Mouse (Mus musculus): ENCODE measurements around the gene Tnni1. TPM values are rescaled to one million over a fixed set of nuclear protein-coding genes. Genes with fewer than 3 reads are reported as not detected.
A peak's percentile ranks its signal among the peaks of the same experiment; 100 is the strongest.

The Tnni1 gene
- polyA plus RNA-seq, 1 experiment, result 3,569 TPM

DNA sequence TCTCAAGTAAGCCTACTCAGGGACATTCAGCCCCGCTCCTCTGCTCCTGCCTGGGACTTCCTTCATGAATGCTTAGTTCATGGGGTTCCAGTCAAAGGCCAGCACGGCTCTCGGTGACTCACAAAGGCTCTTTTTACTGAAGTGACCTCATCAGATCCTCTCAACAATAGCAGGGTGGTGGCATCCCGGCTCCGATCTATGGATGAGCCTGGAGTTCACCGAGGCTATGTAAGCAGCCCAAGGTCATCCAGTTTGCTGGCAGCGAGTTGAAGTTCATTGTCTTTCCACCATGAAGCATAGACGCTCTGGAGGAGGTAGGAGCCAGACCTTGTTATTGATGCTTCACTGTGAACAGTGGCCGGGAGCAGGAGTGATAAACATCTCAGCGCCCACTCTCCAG is 3.6 kb downstream of the Tnni1 start:
- no peak for TF ChIP-seq TCF12 (IDR thresholded peaks at IDR 0.05; ENCODE audit: insufficient read depth, poor library complexity, severe bottlenecking)
- no peak for TF ChIP-seq POLR2AphosphoS2 (IDR thresholded peaks at IDR 0.05; ENCODE audit: insufficient read length, low read depth)
- no peak for TF ChIP-seq E2F4 (IDR thresholded peaks at IDR 0.05; ENCODE audit: insufficient read depth)
- TF ChIP-seq CEBPB (IDR thresholded peaks at IDR 0.05; ENCODE audit: insufficient read depth, poor library complexity, severe bottlenecking), result no peak
- TF ChIP-seq SRF (IDR thresholded peaks at IDR 0.05; ENCODE audit: control insufficient read depth, insufficient read length, low read depth), result no peak
- TF ChIP-seq MAX (IDR thresholded peaks at IDR 0.05; ENCODE audit: low read depth), result no peak
- no peak for TF ChIP-seq MYOG (IDR thresholded peaks at IDR 0.05; ENCODE audit: control insufficient read depth in 1 of 3, insufficient read depth in 1 of 3, insufficient read length in 2 of 3, low read depth in 2 of 3)
- TF ChIP-seq USF1 (IDR thresholded peaks at IDR 0.05; ENCODE audit: low read depth), result no peak
- TF ChIP-seq TCF3 (IDR thresholded peaks at IDR 0.05; ENCODE audit: insufficient read length, low read depth), result no peak
- no peak for TF ChIP-seq POLR2A (IDR thresholded peaks at IDR 0.05; ENCODE audit: insufficient read length, low read depth)
- no peak for TF ChIP-seq MYOD1 (IDR thresholded peaks at IDR 0.05; ENCODE audit: control insufficient read depth in 1 of 3, insufficient read length in 2 of 3, low read depth in 2 of 3)
- TF ChIP-seq REST (IDR thresholded peaks at IDR 0.05; ENCODE audit: insufficient read depth, insufficient read length), result no peak
- Histone ChIP-seq H3K4me3 (no peak overlapping the region), H3K27me3 (ENCODE audit: control insufficient read depth, insufficient read depth, insufficient read length) (no peaks in the 10 kb centered on the region), H3K79me2 (ENCODE audit: control insufficient read depth, insufficient read depth) (no peaks in the 10 kb centered on the region), H3K36me3 (ENCODE audit: control insufficient read depth, insufficient read depth) (no peaks in the 10 kb centered on the region), H3K4me2 (ENCODE audit: low read depth) (peak overlapping the region; percentile 77), H3ac (ENCODE audit: control insufficient read depth, insufficient read length) (no peak overlapping the region)

DNA sequence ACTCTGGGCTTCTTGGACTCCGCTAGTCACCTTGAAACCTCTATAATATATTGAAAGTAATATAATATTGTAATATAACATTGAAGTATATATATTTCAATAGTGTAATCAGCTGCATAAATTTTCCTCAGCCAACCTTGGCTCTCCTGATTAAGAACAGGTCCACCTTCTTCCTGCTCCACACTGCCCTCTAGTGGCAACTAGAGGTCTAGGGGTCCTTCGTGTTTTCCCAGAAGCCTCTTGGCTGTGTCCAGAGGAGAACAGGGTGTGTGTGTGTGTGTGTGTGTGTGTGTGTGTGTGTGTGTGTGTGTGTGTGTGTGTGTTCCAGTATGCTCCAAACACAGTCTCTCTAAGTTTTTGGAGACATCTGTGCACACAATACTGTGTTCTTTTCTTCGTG is 8.6 kb downstream of the Tnni1 start:
- Histone ChIP-seq H3K4me2 (ENCODE audit: low read depth) (peak overlapping the region; percentile 48), H3K36me3 (ENCODE audit: control insufficient read depth, insufficient read depth) (no peaks in the 10 kb centered on the region), H3ac (ENCODE audit: control insufficient read depth, insufficient read length) (no peak overlapping the region), H3K4me3 (no peak overlapping the region), H3K27me3 (ENCODE audit: control insufficient read depth, insufficient read depth, insufficient read length) (no peaks in the 10 kb centered on the region), H3K79me2 (ENCODE audit: control insufficient read depth, insufficient read depth) (no peaks in the 10 kb centered on the region)
- TF ChIP-seq REST (IDR thresholded peaks at IDR 0.05; ENCODE audit: insufficient read depth, insufficient read length) (no peak), USF1 (IDR thresholded peaks at IDR 0.05; ENCODE audit: low read depth) (no peak), SRF (IDR thresholded peaks at IDR 0.05; ENCODE audit: control insufficient read depth, insufficient read length, low read depth) (no peak), POLR2A (IDR thresholded peaks at IDR 0.05; ENCODE audit: insufficient read length, low read depth) (no peak), MAX (IDR thresholded peaks at IDR 0.05; ENCODE audit: low read depth) (no peak), E2F4 (IDR thresholded peaks at IDR 0.05; ENCODE audit: insufficient read depth) (no peak), TCF3 (IDR thresholded peaks at IDR 0.05; ENCODE audit: insufficient read length, low read depth) (no peak), MYOG (IDR thresholded peaks at IDR 0.05; ENCODE audit: control insufficient read depth in 1 of 3, insufficient read depth in 1 of 3, insufficient read length in 2 of 3, low read depth in 2 of 3) (no peak), TCF12 (IDR thresholded peaks at IDR 0.05; ENCODE audit: insufficient read depth, poor library complexity, severe bottlenecking) (no peak), MYOD1 (IDR thresholded peaks at IDR 0.05; ENCODE audit: control insufficient read depth in 1 of 3, insufficient read length in 2 of 3, low read depth in 2 of 3) (no peak), POLR2AphosphoS2 (IDR thresholded peaks at IDR 0.05; ENCODE audit: insufficient read length, low read depth) (no peak), CEBPB (IDR thresholded peaks at IDR 0.05; ENCODE audit: insufficient read depth, poor library complexity, severe bottlenecking) (no peak)

DNA sequence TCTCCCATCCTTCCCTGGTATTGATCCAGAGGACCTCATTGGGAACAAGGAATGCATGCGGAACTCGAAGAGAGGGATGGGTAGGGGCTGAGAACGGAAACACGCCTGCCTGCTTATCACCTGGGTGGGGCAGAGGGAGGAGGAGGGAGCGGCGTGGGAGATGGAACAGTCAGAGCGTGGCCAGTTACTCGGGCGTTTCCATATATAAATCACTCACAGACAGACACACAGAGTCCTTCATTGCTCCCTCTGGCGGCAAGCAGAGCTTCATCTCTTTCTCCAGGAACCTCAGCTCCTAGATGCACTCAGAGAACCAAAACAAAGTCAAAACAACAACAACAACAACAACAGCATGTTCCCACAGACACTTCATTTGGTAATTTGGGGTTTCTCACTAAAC is 9.5 kb downstream of the Tnni1 start:
- no peak for TF ChIP-seq MAX (IDR thresholded peaks at IDR 0.05; ENCODE audit: low read depth)
- no peak for TF ChIP-seq TCF12 (IDR thresholded peaks at IDR 0.05; ENCODE audit: insufficient read depth, poor library complexity, severe bottlenecking)
- TF ChIP-seq TCF3 (IDR thresholded peaks at IDR 0.05; ENCODE audit: insufficient read length, low read depth), result no peak
- no peak for TF ChIP-seq POLR2A (IDR thresholded peaks at IDR 0.05; ENCODE audit: insufficient read length, low read depth)
- no peak for TF ChIP-seq MYOG (IDR thresholded peaks at IDR 0.05; ENCODE audit: control insufficient read depth in 1 of 3, insufficient read depth in 1 of 3, insufficient read length in 2 of 3, low read depth in 2 of 3)
- no peak for TF ChIP-seq MYOD1 (IDR thresholded peaks at IDR 0.05; ENCODE audit: control insufficient read depth in 1 of 3, insufficient read length in 2 of 3, low read depth in 2 of 3)
- TF ChIP-seq SRF (IDR thresholded peaks at IDR 0.05; ENCODE audit: control insufficient read depth, insufficient read length, low read depth), result no peak
- TF ChIP-seq E2F4 (IDR thresholded peaks at IDR 0.05; ENCODE audit: insufficient read depth), result no peak
- TF ChIP-seq REST (IDR thresholded peaks at IDR 0.05; ENCODE audit: insufficient read depth, insufficient read length), result no peak
- no peak for TF ChIP-seq USF1 (IDR thresholded peaks at IDR 0.05; ENCODE audit: low read depth)
- H3K36me3 ChIP-seq (ENCODE audit: control insufficient read depth, insufficient read depth), result no peaks in the 10 kb centered on the region
- peak overlapping the region; percentile 48 for H3K4me2 ChIP-seq (ENCODE audit: low read depth)
- H3K79me2 ChIP-seq (ENCODE audit: control insufficient read depth, insufficient read depth), result no peaks in the 10 kb centered on the region
- no peaks in the 10 kb centered on the region for H3K27me3 ChIP-seq (ENCODE audit: control insufficient read depth, insufficient read depth, insufficient read length)
- no peak overlapping the region for H3ac ChIP-seq (ENCODE audit: control insufficient read depth, insufficient read length)
- no peak overlapping the region for H3K4me3 ChIP-seq

DNA sequence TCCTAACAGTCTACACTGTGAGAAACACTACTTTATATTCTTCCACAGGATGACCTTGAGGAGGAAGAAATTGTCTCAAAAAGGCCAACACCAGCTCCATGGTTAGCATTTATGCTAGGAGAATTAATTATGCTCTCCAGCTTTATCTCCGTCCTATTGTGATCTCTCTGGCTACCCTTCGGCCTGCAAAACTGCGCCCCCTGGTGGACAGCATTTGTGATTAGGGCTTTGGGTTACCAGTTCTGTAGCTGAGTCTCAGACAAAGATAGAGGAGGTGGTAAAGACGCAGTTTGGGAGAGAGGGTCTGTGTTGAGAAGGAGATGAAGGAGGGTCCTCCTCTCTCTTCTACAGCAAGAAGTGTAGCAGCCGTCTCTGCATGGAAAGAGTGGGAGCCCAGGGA is 10.6 kb downstream of the Tnni1 start:
- Histone ChIP-seq H3ac (ENCODE audit: control insufficient read depth, insufficient read length) (no peak overlapping the region), H3K4me2 (ENCODE audit: low read depth) (no peak overlapping the region), H3K27me3 (ENCODE audit: control insufficient read depth, insufficient read depth, insufficient read length) (no peaks in the 10 kb centered on the region), H3K4me3 (no peak overlapping the region), H3K36me3 (ENCODE audit: control insufficient read depth, insufficient read depth) (no peaks in the 10 kb centered on the region), H3K79me2 (ENCODE audit: control insufficient read depth, insufficient read depth) (no peaks in the 10 kb centered on the region)
- TF ChIP-seq MAX (IDR thresholded peaks at IDR 0.05; ENCODE audit: low read depth), result no peak
- no peak for TF ChIP-seq SRF (IDR thresholded peaks at IDR 0.05; ENCODE audit: control insufficient read depth, insufficient read length, low read depth)

DNA sequence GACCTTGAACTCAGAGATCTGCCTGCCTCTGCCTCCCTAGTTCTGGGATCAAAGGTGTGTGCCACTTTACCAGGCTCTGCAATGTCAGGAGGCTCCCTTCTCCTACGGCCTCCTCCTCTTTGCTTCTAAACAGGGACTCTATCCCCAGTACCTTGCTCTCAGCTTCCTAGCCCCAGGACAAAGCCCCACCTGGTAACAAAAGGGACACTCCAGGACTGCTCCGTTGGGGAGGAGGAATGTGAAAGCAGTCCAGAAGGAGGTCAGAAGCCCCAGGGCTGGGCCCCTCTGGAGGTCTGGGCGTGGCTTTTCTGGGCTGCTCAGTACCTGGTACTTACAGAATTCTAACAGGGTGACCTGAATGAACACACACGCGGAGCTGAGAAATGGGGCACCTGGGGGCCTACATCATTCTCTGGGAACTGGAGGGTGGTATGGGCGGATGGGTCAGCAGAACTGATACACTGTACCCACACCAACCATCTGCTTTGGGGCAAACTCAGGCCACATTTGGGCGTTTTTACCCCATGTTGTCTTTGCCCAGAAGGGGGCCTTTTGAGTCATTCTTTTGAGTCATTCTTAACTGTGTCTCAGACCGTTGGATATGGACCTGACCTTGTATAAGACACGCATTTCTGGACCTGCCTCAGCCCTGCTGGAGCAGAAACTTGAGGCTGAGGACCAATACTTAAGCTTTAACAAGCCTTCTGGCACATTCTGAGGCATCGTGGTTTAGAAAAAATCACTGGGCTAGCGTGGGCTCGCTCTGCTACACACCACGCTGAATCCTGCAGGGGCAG is 13.1 kb downstream of the Tnni1 start:
- no peaks in the 10 kb centered on the region for H3K79me2 ChIP-seq (ENCODE audit: control insufficient read depth, insufficient read depth)
- no peaks in the 10 kb centered on the region for H3K27me3 ChIP-seq (ENCODE audit: control insufficient read depth, insufficient read depth, insufficient read length)
- peak overlapping the region; percentile 28 for H3K4me2 ChIP-seq (ENCODE audit: low read depth)
- H3K4me3 ChIP-seq, result no peak overlapping the region
- TF ChIP-seq TCF3 (IDR thresholded peaks at IDR 0.05; ENCODE audit: insufficient read length, low read depth) (no peak), REST (IDR thresholded peaks at IDR 0.05; ENCODE audit: insufficient read depth, insufficient read length) (no peak), MYOG (IDR thresholded peaks at IDR 0.05; ENCODE audit: control insufficient read depth in 1 of 3, insufficient read depth in 1 of 3, insufficient read length in 2 of 3, low read depth in 2 of 3) (no peak), POLR2A (IDR thresholded peaks at IDR 0.05; ENCODE audit: insufficient read length, low read depth) (no peak), MAX (IDR thresholded peaks at IDR 0.05; ENCODE audit: low read depth) (no peak), SRF (IDR thresholded peaks at IDR 0.05; ENCODE audit: control insufficient read depth, insufficient read length, low read depth) (no peak), CEBPB (IDR thresholded peaks at IDR 0.05; ENCODE audit: insufficient read depth, poor library complexity, severe bottlenecking) (no peak), POLR2AphosphoS2 (IDR thresholded peaks at IDR 0.05; ENCODE audit: insufficient read length, low read depth) (no peak), TCF12 (IDR thresholded peaks at IDR 0.05; ENCODE audit: insufficient read depth, poor library complexity, severe bottlenecking) (no peak), USF1 (IDR thresholded peaks at IDR 0.05; ENCODE audit: low read depth) (no peak), E2F4 (IDR thresholded peaks at IDR 0.05; ENCODE audit: insufficient read depth) (no peak), MYOD1 (IDR thresholded peaks at IDR 0.05; ENCODE audit: control insufficient read depth in 1 of 3, insufficient read length in 2 of 3, low read depth in 2 of 3) (no peak)
- H3ac ChIP-seq (ENCODE audit: control insufficient read depth, insufficient read length), result no peak overlapping the region
- H3K36me3 ChIP-seq (ENCODE audit: control insufficient read depth, insufficient read depth), result no peaks in the 10 kb centered on the region

All from myocyte (in vitro differentiated cells).